Mouse (Mus musculus) forebrain, embryonic 16.5 days (tissue): ENCODE results near the gene Cacna1c. TPM values are rescaled to one million over a fixed set of nuclear protein-coding genes. Genes with fewer than 3 reads are reported as not detected.
A peak's percentile ranks its signal among the peaks of the same experiment; 100 is the strongest.

Experiments
- ATAC-seq: fragments of 200-750 bp; cut with Nextera tagmentation; 2 replicates; pipeline ENCODE4 v1.8.0; 2017; ENCODE audit warnings: mild to moderate bottlenecking, moderate library complexity
- H3K27ac ChIP-seq: fragments of 300-500 bp; sonication (generic); 2 replicates; pipeline ENCODE4 v1.5.1; 2014; ENCODE audit warnings: low read length, control low read depth
- H3K27me3 ChIP-seq: fragments of 300-500 bp; sonication (generic); replicated peaks from 2 replicates; pipeline ENCODE4 v1.6.1; 2014; ENCODE audit warnings: low read length; ENCODE audit not compliant: control insufficient read depth, insufficient read depth
- H3K36me3 ChIP-seq: fragments of 300-500 bp; sonication (generic); 2 replicates; pipeline ENCODE4 v1.6.1; 2014; ENCODE audit not compliant: control insufficient read depth, insufficient read depth
- H3K4me1 ChIP-seq: fragments of 300-500 bp; sonication (generic); replicated peaks from 2 replicates; pipeline ENCODE4 v1.6.1; 2014; ENCODE audit warnings: low read length; ENCODE audit not compliant: control insufficient read depth, insufficient read depth
- H3K4me2 ChIP-seq: fragments of 300-500 bp; sonication (generic); 2 replicates; pipeline ENCODE4 v1.6.1; 2014; ENCODE audit warnings: mild to moderate bottlenecking, low read length, control low read depth
- H3K4me3 ChIP-seq: fragments of 300-500 bp; sonication (generic); replicated peaks from 2 replicates; pipeline ENCODE4 v1.5.1; 2014; ENCODE audit warnings: mild to moderate bottlenecking, low read length, control low read depth
- H3K9ac ChIP-seq: fragments of 300-500 bp; sonication (generic); replicated peaks from 2 replicates; pipeline ENCODE4 v1.6.1; 2014; ENCODE audit warnings: low read depth, low read length, control low read depth
- H3K9me3 ChIP-seq: fragments of 300-500 bp; sonication (generic); 2 replicates; pipeline ENCODE4 v1.6.1; 2016; ENCODE audit warnings: low read length; ENCODE audit not compliant: control insufficient read depth
- WGBS: fragments of 180-500 bp; shearing (Covaris S2); extraction: QIAGEN DNeasy Blood & Tissue Kit; methylation state at CpG from one replicate; pipeline ENCODE4 v1.1.7; 2014; 5-methylcytosine and 5-hydroxymethylcytosine counted together
- polyA plus RNA-seq: library from polyadenylated mRNA; unstranded; fragments of >200 nt; fragmentation: Nextera tagmentation; extraction: Ambion mirVana; gene quantifications from 2 replicates; pipeline ENCODE4 v1.2.1, GENCODE M21; 2015

The Cacna1c gene
- polyA plus RNA-seq, 1 experiment from 2014 or later = 9.8 TPM

- 72% methylated on average over 8 of the region's 8 CpGs for WGBS
- H3K27ac ChIP-seq = 0 out of 2 replicates have a peak overlapping the region, but pooled peaks have one; percentile 6
- no peak overlapping the region for H3K4me3 ChIP-seq
- no peak overlapping the region for H3K9ac ChIP-seq
- H3K4me2 ChIP-seq = no peak overlapping the region
- H3K36me3 ChIP-seq = no peaks in the 10 kb centered on the region
- no peaks in the 10 kb centered on the region for H3K9me3 ChIP-seq
- no peaks in the 10 kb centered on the region for H3K27me3 ChIP-seq
- H3K4me1 ChIP-seq = peaks cover 12% of the 10 kb centered on the region
- ATAC-seq = no peak
Observed at GRCm38 (mm10) chr6:119079626-119080025, 116.6 kb downstream of the Cacna1c start.

GRCm38 (mm10) chr6:119078912-119079311 is 117.3 kb downstream of the Cacna1c start:
- H3K9me3 ChIP-seq = no peaks in the 10 kb centered on the region
- no peak overlapping the region for H3K4me2 ChIP-seq
- no peak overlapping the region for H3K4me3 ChIP-seq
- peaks cover 12% of the 10 kb centered on the region for H3K4me1 ChIP-seq
- H3K27me3 ChIP-seq = no peaks in the 10 kb centered on the region
- no peak overlapping the region for H3K9ac ChIP-seq
- 70% methylated on average over 9 of the region's 9 CpGs for WGBS
- no peak overlapping the region for H3K27ac ChIP-seq
- peak; percentile 15; the same call in 1 of the 2 replicates for ATAC-seq
- H3K36me3 ChIP-seq = no peaks in the 10 kb centered on the region

- no peak for ATAC-seq
- no peaks in the 10 kb centered on the region for H3K27me3 ChIP-seq
- H3K27ac ChIP-seq = no peak overlapping the region
- no peak overlapping the region for H3K4me3 ChIP-seq
- 84% methylated on average over 6 of the region's 6 CpGs for WGBS
- peaks cover 18% of the 10 kb centered on the region for H3K4me1 ChIP-seq
- H3K36me3 ChIP-seq = no peaks in the 10 kb centered on the region
- no peak overlapping the region for H3K9ac ChIP-seq
- no peak overlapping the region for H3K4me2 ChIP-seq
- no peaks in the 10 kb centered on the region for H3K9me3 ChIP-seq
Observed at GRCm38 (mm10) chr6:119077231-119077630, 119.0 kb downstream of the Cacna1c start.

GRCm38 (mm10) chr6:119073419-119074071 is 122.7 kb downstream of the Cacna1c start:
- Histone ChIP-seq H3K9me3 (no peaks in the 10 kb centered on the region), H3K27me3 (no peaks in the 10 kb centered on the region), H3K4me3 (no peak overlapping the region), H3K27ac (no peak overlapping the region), H3K4me2 (no peak overlapping the region), H3K4me1 (peaks cover 10% of the 10 kb centered on the region), H3K36me3 (no peaks in the 10 kb centered on the region), H3K9ac (no peak overlapping the region)
- no peak for ATAC-seq
- 85% methylated on average over 14 of the region's 14 CpGs for WGBS

GRCm38 (mm10) chr6:119072772-119073171 is 123.4 kb downstream of the Cacna1c start:
- 67% methylated on average over 7 of the region's 7 CpGs for WGBS
- H3K27me3 ChIP-seq = no peaks in the 10 kb centered on the region
- H3K9me3 ChIP-seq = no peaks in the 10 kb centered on the region
- no peak overlapping the region for H3K4me3 ChIP-seq
- H3K4me1 ChIP-seq = peaks cover 10% of the 10 kb centered on the region
- no peak overlapping the region for H3K27ac ChIP-seq
- no peak overlapping the region for H3K9ac ChIP-seq
- ATAC-seq = no peak
- no peak overlapping the region for H3K4me2 ChIP-seq
- no peaks in the 10 kb centered on the region for H3K36me3 ChIP-seq

GRCm38 (mm10) chr6:119070771-119071170 is 125.4 kb downstream of the Cacna1c start:
- no peak for ATAC-seq
- Histone ChIP-seq H3K27me3 (no peaks in the 10 kb centered on the region), H3K27ac (no peak overlapping the region), H3K4me2 (no peak overlapping the region), H3K36me3 (no peaks in the 10 kb centered on the region), H3K9ac (no peak overlapping the region), H3K4me3 (no peak overlapping the region), H3K4me1 (peaks cover 6% of the 10 kb centered on the region), H3K9me3 (no peaks in the 10 kb centered on the region)
- WGBS = 79% methylated on average over 4 of the region's 4 CpGs

- no peak overlapping the region for H3K27ac ChIP-seq
- H3K4me2 ChIP-seq = no peak overlapping the region
- no peak overlapping the region for H3K9ac ChIP-seq
- no peaks in the 10 kb centered on the region for H3K27me3 ChIP-seq
- 93% methylated on average over 3 of the region's 3 CpGs for WGBS
- no peaks in the 10 kb centered on the region for H3K36me3 ChIP-seq
- no peak for ATAC-seq
- no peak overlapping the region for H3K4me3 ChIP-seq
- peaks cover 6% of the 10 kb centered on the region for H3K4me1 ChIP-seq
- no peaks in the 10 kb centered on the region for H3K9me3 ChIP-seq
Observed at GRCm38 (mm10) chr6:119070351-119070750, 125.9 kb downstream of the Cacna1c start.

- Histone ChIP-seq H3K9me3 (no peaks in the 10 kb centered on the region), H3K27ac (no peak overlapping the region), H3K9ac (no peak overlapping the region), H3K36me3 (no peaks in the 10 kb centered on the region), H3K4me3 (no peak overlapping the region), H3K4me1 (peaks cover 6% of the 10 kb centered on the region), H3K27me3 (no peaks in the 10 kb centered on the region), H3K4me2 (no peak overlapping the region)
- 95% methylated on average over 5 of the region's 5 CpGs for WGBS
- no peak for ATAC-seq
Observed at GRCm38 (mm10) chr6:119069145-119069544, 127.1 kb downstream of the Cacna1c start.

- Histone ChIP-seq H3K27ac (no peak overlapping the region), H3K4me2 (no peak overlapping the region), H3K4me3 (no peak overlapping the region), H3K9me3 (no peaks in the 10 kb centered on the region), H3K27me3 (no peaks in the 10 kb centered on the region), H3K9ac (no peak overlapping the region), H3K36me3 (no peaks in the 10 kb centered on the region), H3K4me1 (peaks cover 6% of the 10 kb centered on the region)
- no peak for ATAC-seq
- WGBS = 79% methylated on average over 4 of the region's 4 CpGs
Observed at GRCm38 (mm10) chr6:119068650-119069049, 127.6 kb downstream of the Cacna1c start.

- ATAC-seq = no peak
- no peak overlapping the region for H3K27ac ChIP-seq
Observed at GRCm38 (mm10) chr6:119064961-119065360, 131.3 kb downstream of the Cacna1c start.

More at GRCm38 (mm10) chr6:119064961-119065360, 131.3 kb downstream of the Cacna1c start:
- 86% methylated on average over 5 of the region's 5 CpGs for WGBS
- Histone ChIP-seq H3K9ac (no peak overlapping the region), H3K27me3 (no peaks in the 10 kb centered on the region), H3K36me3 (no peaks in the 10 kb centered on the region), H3K9me3 (no peaks in the 10 kb centered on the region), H3K4me2 (no peak overlapping the region), H3K4me3 (no peak overlapping the region), H3K4me1 (no peaks in the 10 kb centered on the region)
